Mouse (Mus musculus) retina, postnatal 7 days (tissue): ENCODE results near the gene Zbtb41.
A peak's percentile ranks its signal among the peaks of the same experiment; 100 is the strongest.
"Not testable (repeated sequence)": the region's sequence is repeated elsewhere in the genome, so short reads cannot be mapped to it uniquely, and the experiment has no call there.

ENCODE experiments used
- DNase-seq: peaks from one replicate; pipeline ENCODE4 v3.0.0-alpha.2; 2012; ENCODE audit warnings: low read depth, low spot score

The Zbtb41 gene

DNA sequence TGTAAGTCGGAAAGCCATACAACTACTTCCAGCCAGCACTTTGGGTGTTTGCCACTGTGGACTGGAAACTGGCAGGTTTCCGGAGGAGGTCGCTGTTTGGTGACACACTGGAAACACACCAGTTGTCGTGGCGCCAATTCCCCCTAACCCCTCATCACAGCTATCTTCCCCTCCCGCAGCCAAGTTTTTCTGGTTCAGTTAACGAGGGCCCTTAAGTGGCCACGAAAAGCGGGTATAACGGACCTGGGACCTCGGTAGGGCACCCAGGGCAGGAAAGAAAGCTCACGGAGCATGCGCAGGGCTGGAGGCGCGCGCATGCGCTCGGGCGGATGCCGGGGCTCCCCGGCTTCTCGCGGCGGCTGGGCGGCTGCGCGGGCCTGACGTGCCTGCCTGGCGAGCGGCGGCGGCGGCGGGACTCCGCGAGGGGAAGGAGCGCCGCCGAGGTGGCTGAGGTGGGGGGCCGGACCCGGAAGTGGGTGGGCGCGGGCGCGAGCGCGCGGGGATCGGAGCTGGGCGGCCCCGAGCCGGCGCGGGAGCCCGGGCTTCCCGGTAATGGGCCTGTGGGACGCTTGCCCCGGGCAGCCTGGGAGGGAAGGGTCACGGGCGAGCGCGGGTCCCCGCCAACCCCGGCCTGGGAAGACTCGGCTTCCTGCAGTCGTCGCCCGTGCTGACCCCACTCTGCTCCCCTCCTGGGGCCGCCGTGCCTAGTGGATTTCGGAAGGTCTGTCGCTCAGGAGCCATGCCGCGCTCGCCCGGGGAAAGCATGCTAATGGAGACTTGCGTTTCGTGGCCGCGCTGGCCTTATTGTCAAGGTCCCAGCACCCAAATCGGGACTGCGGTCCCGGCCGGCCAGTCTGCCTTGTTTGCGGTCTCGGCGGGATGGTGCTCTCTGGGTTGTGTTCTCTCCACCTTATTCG lies at the start of gene Zbtb41:
Gene Zbtb41 (plus strand): TSS at position 414 of the 917 bp plus-strand sequence.
- DNase-seq = peak; percentile 87

DNA sequence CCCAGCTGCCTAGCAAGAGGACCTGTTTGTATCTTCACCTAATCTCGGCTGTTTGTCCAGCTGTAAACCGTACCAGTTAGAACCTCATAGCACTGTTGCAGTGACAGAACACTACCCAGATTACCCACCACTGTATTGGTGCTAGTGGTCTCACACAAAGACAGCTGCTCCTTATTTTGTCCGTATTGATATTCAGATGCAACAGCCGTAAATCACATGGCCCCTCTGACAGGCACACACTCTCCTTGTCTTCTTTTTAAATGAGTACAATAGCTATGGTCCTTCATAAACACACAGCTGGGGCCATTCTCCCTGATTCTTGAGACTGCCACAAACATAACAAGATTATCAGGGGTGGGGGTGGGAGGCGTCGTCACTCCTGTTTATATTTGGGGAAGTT lies 46.2 kb upstream of the Zbtb41 start:
- no peak for DNase-seq

DNA sequence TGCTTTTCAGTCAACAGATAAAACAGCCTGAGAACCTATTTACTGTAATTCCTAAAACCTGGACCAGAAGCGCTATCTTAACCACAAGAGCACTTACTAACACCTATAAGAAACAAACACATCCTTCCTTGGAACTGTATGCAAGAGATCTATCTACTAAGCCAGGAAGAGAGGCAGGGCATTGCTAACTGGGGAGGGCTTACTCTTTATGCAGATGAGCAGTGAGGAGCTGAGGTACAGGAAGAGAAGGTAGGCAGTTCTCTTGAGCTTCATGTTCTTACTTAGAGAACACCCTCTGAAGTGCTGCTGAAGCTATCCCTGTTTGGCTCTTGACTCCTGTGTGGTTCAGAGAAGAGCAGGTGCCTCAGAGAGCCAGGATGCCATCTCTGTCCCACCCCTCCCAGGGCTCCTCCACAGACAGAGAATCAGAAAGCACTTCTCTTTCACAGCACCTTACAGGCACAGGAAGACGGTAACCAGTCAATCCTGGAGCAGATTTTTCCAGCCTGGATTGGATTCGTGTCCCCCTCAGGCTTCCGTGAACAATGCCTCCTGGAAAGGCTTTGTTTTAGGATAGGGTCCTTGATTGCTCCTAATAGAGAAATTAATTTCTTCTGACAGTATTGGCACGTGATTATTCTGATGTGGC lies 45.3 kb upstream of the Zbtb41 start, which contains the start of gene Crb1:
Gene Crb1 (minus strand): TSS at position 463 of the 649 bp plus-strand sequence.
- no peak for DNase-seq

DNA sequence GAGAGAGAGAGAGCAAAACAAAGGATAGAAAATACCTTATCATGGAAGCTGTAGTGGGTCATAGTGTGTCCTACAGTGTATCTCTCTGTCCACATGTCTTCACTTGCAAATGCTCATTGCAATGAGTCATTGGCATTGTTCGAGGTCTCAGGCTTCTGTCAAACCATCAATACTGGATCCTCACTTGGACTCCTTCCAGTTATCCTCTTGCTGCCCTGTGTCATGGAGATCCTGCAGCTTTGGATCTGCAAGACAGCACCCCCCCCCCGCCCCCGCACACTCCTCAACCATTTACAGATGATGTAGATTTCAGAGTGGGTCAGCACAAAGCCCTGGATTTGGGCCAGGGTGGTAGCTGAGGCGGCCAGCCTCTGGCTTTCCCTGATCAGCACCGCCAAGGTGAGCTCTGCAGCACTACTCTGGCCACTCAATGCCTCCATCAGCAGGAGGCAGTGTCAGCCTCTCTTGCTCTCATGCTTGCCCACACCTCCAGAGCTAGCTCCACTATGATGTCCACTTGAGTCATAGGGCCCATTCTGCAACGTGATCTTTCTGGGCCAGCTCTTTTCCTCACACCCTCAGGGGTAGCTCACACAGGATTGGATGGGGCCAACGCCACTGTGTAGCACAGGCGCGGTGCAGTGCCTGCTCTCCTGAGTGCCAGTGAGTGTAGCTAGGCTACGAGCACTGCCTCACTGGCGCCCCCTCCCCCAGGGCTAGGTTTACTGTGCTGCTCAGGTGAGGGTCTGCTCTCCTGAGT lies 43.0 kb upstream of the Zbtb41 start:
- DNase-seq = no peak

DNA sequence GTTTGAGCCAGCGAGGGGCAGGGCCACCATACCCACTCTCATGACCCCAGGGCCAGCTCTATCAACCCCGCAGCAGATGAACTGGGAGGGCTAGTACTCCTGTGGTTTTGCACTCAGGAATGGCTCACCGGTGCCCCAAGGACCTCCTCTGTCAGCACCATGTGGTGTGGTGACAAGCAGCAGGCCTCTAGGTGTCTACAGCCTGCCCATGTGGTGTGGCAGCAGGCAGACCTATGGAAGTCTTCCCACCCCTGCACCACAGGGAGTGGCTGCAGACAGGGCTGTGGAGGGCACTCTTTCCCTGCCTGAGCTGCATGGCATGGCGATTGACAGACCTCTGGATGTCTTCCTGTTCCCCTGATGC lies 42.5 kb upstream of the Zbtb41 start:
- DNase-seq = no peak

DNA sequence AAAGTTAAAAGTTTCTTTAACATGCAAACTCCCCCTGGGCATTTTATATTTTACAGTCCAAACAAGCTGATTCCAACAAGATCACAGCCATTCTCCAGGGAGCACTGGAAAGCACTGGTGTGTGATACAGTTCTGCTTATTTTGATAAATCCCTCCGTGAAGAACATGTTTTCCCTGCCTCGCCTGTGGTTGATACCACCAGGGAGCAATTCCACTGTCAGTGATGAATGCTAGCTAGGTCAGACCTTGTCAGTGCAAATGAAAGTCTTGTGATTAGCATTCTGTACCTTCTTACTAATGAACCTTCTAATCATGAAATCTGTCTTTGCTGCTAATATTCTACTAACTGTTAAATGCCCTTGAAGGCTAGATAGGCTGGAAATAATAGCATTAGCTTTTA lies 30.3 kb upstream of the Zbtb41 start:
- DNase-seq = no peak

DNA sequence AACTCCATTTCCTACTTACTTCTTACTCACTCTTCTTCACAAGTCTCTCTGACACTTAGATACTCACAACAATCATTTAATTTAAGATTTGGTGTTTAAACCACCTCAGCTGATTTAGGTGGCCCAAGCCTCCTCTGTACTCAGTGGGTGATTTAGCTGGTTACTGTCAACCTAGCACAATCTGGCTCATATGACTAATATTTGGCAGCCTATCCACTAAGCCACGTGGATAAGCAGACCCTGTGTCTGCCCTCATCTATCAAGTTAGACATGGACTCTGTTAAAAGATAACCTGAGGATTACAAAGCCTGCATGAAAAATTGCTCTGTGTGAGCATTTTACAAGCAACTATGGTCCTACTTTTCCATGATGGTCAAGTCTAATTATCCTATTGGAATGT lies 25.5 kb upstream of the Zbtb41 start:
- DNase-seq = no peak

DNA sequence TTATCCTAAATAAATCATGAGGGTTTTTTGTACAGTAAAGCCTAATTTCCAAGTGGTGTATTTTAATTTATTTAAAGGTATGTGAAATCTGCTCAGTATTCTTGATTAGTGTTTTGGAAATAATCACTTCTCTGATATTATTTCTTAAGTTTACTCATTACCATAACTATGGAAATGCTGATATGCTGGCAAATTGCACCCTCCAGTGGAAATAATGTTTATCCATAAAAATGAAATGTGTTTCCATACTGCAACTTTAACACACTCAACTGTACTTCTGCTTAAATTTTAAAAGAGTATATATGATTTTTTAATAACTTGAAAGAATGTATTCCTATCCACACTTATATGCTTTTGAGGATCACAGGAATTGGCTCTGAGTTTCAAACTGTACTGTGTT lies 16.3 kb upstream of the Zbtb41 start:
- no peak for DNase-seq

DNA sequence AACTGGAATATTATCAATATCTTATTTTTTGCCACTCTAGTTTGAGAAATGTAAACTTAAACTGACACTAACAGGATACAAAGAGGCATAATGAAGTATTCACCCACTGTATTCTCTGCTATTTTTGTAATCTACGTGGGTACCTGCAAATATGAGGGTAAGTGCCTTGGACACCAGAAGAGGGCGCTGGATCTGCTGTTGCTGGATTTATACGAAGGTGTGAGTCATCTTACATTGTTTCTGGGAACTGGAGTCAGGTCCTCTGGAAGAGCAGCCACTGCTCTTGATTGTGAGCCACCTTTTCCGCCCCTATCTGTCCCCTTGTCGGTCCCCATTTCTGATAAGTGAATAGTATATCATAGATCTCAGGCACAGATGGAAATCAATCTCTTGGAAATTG lies 14.4 kb upstream of the Zbtb41 start:
- no peak for DNase-seq

DNA sequence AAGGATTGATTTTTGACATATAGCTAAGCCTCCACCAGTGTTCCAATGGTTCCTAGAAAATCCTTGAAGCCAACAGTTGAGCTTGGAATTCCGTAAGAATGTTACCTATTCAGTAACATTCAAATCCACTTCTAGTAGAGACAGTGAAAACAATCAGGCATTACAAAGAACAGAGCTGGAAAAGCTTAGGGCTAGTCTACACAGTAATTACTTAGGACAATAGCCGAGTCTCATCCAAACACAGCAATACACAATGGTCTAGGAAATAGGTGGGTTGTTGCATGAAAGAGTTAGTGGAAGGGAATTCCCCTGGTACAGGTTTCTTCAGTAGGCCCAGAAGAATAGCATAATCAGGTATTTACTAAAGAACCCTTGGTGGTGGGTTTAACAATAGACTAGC lies 9.7 kb upstream of the Zbtb41 start:
- not testable (repeated sequence) for DNase-seq

DNA sequence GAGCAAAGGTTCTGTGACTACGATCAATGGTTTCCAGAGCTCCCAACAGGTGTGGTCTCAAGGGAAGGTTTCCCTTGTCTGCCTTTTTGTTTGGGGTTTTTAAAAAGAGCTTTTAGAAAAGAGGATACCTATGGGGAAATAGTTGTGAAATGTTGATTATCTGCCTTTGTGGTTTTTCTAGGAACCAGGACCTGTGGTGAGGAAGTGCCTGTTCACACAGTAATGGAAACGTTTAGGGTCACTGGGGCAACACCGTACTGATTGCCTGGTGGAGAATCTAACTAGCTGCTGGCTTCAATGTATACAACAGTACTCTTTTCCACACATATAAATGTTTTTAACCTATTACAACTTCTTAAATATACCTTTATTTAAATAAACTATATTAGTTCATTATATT lies 8.6 kb upstream of the Zbtb41 start:
- no peak for DNase-seq

DNA sequence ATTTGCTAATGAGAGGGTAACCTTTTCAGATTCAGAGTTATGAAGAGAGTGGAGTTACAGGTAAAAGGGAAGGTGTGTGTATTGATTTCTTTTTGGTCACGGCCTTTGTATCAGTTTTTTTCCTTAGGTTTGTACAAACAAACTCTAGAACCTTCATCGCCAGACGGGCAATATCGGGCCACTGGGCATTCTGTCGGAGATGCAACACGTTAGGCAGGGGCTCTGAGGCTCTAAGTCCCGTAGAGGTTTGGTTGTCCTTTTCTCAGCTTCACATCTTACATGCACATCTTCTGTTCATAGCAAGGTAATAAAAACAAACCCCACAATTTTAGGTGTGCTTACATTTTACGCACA lies 590 bp upstream of the Zbtb41 start:
- no peak for DNase-seq

DNA sequence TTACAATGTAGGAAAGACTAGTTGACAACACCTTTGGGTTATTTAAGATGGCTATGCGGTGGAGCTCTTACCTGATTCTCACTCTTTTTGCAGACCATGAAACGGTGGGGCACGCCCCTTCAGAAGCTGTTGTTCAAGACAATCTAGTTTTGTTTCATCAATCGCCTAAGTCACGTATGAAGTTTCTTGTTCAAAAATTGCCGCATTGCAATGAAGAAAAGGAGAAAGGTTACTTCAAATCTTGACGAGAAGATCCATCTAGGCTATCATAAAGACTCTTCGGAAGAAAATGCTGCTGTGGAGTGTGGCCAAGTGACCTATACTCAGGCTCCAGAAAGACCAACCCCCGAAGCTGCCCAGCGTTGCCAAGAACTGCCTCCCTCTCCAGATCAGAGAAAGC lies 853 bp downstream of the Zbtb41 start:
- no peak for DNase-seq

DNA sequence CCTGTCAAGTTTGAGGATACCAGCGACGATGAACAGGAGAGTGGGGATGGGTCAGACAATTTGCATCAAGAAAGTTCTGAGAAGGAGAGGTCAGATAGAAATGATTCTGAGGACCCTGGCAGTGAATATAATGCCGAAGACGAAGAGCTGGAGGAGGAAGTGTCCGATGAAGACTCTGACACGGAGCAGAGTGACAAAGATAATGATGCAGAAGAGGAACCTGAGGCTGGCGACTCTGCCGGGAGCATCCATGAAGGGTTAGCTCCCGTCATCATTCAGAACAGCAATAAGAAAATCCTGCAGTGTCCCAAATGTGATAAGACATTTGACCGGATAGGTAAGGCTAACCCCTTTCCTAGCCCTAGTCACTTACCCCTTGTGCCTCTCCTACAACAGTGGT lies 1.8 kb downstream of the Zbtb41 start:
- DNase-seq = no peak

DNA sequence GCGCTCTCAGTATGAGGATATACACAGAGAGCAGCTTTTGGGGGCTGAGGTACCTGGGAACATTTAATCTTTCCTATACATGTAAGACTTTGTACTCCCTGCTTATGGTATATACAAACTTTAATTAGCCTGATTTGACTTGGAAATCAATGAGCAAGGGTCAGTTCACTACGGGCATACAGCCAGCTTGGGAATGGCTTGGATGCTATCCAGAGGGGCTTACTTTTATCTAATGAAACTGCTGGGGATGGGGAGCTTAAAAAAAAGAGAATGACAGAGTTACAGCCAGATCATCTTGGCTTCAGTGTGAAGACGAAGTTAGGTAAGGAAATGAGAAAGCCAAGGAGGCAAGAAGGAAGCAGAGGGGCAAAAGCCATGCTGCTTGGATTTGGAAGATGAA lies 2.9 kb downstream of the Zbtb41 start:
- no peak for DNase-seq

DNA sequence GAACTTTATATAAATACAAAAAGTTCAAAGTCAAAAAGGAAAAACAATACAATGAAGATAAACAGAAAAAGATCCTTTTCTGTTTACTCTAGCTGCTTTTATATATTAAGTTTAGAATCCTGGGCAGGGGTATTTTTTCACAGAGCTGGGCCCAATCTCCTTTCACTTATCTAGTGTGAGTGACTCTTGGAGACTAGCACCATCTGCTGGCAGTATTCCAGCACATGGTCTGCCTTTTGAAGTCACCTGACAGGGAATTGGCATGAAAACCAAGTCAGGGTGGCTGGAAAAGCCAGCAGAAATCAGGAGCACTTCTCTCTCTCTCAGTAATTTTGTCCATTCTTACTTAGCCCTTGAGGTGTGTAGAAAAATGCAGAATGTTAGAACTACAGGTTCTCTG lies 16.3 kb downstream of the Zbtb41 start:
- DNase-seq = no peak

DNA sequence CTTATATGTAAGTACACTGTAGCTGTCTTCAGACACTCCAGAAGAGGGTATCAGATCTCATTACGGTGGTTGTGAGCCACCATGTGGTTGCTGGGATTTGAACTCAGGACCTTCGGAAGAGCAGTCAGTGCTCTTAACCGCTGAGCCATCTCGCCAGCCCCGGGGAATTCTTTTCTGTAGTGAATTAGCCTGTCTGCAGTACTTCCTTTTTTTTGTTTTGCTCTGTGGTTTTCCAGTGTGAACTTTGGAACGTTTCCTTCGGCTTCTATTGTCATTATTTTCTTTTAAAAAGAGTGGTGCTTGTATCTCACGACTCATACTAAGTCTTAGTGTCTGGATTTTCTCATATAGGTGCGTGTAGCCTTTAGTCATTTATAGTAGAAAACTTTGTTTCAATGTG lies 21.0 kb downstream of the Zbtb41 start:
- DNase-seq = not testable (repeated sequence)

DNA sequence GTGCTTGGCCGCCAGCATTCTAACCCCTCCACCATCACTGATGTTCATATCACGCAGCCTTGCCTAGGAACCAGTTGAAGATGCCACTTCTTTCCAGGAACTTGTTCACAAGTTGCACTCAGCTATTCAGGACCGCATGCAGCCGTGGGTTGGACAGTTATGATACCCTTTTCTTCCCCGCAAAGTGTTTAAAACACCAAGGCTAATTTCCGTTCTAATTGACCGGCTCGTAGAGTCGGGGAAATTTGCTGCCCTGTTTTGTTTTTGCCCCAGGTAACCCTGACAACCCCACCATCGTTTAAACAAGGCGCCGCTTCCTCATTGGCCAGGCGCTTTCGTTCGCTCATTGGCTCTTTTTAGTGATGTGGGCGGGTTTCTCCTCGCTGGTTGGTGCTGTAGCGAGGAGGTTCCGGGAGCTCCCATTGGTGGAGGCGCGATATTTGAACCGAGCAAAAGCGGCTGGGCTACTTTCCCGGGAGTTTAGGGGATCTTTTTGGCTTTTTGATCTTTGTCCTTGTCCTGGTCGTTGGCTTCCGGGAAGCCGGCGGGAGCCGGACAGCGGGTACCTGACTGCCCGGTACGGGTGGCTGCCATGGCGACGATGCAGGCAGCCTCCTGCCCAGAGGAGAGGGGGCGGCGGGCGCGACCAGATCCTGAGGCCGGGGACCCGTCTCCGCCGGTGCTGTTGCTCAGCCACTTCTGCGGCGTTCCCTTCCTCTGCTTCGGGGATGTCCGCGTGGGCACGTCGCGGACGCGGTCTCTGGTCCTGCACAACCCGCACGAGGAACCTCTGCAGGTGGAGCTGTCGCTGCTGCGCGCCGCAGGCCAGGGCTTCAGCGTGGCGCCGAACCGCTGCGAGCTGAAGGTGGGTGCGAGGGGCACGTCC lies 32.5 kb downstream of the Zbtb41 start, which contains the start of gene Aspm:
Gene Aspm (plus strand): TSS at position 433 of the 886 bp plus-strand sequence.
- DNase-seq = peak; percentile 81

DNA sequence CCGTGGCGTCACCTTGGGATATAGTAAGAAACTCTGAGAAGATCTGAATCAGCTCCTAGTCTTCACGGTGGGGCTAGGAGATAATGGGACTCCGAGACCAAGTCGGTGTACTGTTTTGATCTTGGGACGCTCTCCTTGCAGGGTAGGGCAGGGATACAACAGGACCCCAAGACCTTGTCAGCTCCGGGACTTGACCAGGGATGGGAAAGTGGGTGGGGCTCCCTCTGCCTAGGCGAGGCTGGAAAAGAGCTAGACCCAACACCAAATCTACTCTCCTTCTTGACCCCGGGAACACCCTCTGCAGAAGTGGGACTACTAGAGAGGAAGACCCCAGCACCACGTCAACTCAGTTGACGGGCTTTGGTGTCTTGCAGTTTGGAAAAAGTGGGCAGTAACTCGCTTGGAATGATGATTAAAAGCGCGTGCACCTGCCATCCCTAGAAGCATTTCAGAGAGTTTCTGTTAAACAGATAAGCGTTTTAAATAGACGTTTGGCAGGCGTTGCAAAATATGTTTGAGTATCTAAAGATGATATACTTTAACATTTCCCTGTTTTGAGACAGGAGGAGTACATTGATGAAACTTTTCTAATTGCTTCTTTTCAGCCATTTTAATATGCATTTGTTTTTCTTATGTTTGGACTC lies 33.3 kb downstream of the Zbtb41 start:
- no peak for DNase-seq

DNA sequence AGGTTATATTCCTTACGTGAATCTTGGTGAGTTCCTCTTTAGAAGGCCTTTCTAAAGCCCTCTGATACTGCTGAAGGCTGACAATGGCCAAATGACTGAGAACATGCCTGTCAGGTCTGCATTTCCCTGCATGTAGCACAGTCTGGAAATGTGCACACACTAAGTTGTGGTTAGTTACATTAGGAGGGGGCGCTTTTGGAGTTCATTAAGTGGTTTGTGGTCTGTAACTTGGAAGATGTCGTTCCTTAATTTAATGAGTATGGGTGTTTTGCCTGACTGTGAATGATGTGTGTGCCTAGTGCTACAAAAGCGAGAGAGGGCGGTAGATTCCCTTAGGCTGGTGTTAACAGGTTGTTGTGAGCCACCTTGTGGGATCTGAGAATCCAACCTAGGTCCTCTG lies 38.7 kb downstream of the Zbtb41 start:
- no peak for DNase-seq

DNA sequence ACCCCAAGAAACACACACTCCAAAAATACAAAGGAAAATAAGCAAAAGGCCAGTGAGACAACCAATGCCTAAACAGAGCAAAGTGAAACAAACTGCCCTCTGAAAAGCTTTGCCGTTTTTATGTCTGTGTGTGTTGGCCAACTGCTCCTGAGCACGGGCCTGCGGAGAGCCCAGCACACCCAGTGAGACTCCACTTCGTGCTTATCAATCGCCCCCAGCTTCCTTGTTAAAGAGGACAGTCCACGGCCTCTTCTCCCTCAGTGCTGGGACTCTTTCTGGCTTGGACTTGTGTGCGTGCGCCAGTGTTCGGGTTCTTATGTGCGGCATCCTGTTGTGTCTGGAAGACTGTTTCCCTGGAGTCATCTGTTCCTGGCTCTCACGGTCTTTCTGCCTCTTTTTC lies 43.8 kb downstream of the Zbtb41 start:
- DNase-seq = no peak
